Mouse (Mus musculus): Measurements from ENCODE around the gene Tbc1d1. TPM values are rescaled to one million over a fixed set of nuclear protein-coding genes. Genes with fewer than 3 reads are reported as not detected.
"Not testable (repeated sequence)": the region's sequence is repeated elsewhere in the genome, so short reads cannot be mapped to it uniquely, and the experiment has no call there.

Gene Tbc1d1
- total RNA-seq, 1 experiment from 2014 or later, result 27.3 TPM

GRCm38 (mm10) chr5:64343972-64344700 is 188.0 kb downstream of the Tbc1d1 start:
- ATAC-seq (replicated peaks in 1 of 2; ENCODE audit: insufficient read depth in 1 of 2, low FRiP score in 2 of 2, low TSS enrichment in 1 of 2, low read depth in 1 of 2, poor library complexity in 2 of 2, severe bottlenecking in 2 of 2), result peak; percentile 83 to 85

- no peak for ATAC-seq (replicated peaks in 1 of 2; ENCODE audit: insufficient read depth in 1 of 2, low FRiP score in 2 of 2, low TSS enrichment in 1 of 2, low read depth in 1 of 2, poor library complexity in 2 of 2, severe bottlenecking in 2 of 2)
Measured at GRCm38 (mm10) chr5:64345181-64345735, 189.2 kb downstream of the Tbc1d1 start.

DNA sequence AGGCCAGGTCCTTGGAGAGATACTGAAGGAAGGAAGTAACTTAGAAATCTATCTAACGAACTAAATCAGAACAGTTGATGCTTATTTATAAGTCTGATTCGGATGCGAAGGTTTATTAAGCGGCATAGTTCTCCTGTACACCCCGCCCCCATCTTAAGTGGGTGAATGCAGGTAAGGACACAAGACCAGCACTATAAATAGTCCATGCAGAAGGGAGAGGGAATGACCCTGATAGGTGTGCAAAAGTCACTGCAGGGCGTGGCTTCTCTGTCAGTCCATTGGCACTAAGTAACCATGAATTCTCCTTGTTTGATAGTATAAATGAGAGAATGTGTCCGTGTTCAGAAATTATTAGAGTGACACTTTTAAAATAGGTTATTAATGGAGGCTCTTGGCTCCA is 189.7 kb downstream of the Tbc1d1 start:
- no peak for ATAC-seq (replicated peaks in 1 of 2; ENCODE audit: insufficient read depth in 1 of 2, low FRiP score in 2 of 2, low TSS enrichment in 1 of 2, low read depth in 1 of 2, poor library complexity in 2 of 2, severe bottlenecking in 2 of 2)

GRCm38 (mm10) chr5:64346343-64346885 is 190.3 kb downstream of the Tbc1d1 start:
- ATAC-seq (replicated peaks in 1 of 2; ENCODE audit: insufficient read depth in 1 of 2, low FRiP score in 2 of 2, low TSS enrichment in 1 of 2, low read depth in 1 of 2, poor library complexity in 2 of 2, severe bottlenecking in 2 of 2), result no peak

- ATAC-seq (replicated peaks in 1 of 2; ENCODE audit: insufficient read depth in 1 of 2, low FRiP score in 2 of 2, low TSS enrichment in 1 of 2, low read depth in 1 of 2, poor library complexity in 2 of 2, severe bottlenecking in 2 of 2), result no peak
Measured at GRCm38 (mm10) chr5:64348166-64348565, 192.1 kb downstream of the Tbc1d1 start.

- no peak for ATAC-seq (replicated peaks in 1 of 2; ENCODE audit: insufficient read depth in 1 of 2, low FRiP score in 2 of 2, low TSS enrichment in 1 of 2, low read depth in 1 of 2, poor library complexity in 2 of 2, severe bottlenecking in 2 of 2)
Measured at GRCm38 (mm10) chr5:64348780-64349179, 192.7 kb downstream of the Tbc1d1 start.

DNA sequence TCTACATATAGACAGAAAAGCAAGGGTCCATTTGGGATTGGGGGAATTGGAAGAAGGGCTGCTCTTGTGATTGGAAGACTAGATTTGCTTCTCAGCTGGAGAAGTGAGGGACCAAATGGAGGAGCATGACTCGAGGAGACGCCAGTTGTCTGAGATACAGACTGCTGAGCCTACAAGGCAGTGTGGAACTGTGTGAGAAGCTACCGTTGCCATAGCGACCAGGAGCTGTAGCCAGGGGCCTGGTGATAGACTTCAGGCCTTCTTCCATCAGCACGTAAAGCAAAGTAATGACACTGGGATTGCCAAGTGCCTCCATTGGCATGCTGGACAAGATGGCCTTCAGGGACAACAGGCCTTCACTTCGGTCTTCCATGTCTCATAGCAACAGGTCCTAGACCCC is 195.9 kb downstream of the Tbc1d1 start:
- ATAC-seq (replicated peaks in 1 of 2; ENCODE audit: insufficient read depth in 1 of 2, low FRiP score in 2 of 2, low TSS enrichment in 1 of 2, low read depth in 1 of 2, poor library complexity in 2 of 2, severe bottlenecking in 2 of 2), result no peak

DNA sequence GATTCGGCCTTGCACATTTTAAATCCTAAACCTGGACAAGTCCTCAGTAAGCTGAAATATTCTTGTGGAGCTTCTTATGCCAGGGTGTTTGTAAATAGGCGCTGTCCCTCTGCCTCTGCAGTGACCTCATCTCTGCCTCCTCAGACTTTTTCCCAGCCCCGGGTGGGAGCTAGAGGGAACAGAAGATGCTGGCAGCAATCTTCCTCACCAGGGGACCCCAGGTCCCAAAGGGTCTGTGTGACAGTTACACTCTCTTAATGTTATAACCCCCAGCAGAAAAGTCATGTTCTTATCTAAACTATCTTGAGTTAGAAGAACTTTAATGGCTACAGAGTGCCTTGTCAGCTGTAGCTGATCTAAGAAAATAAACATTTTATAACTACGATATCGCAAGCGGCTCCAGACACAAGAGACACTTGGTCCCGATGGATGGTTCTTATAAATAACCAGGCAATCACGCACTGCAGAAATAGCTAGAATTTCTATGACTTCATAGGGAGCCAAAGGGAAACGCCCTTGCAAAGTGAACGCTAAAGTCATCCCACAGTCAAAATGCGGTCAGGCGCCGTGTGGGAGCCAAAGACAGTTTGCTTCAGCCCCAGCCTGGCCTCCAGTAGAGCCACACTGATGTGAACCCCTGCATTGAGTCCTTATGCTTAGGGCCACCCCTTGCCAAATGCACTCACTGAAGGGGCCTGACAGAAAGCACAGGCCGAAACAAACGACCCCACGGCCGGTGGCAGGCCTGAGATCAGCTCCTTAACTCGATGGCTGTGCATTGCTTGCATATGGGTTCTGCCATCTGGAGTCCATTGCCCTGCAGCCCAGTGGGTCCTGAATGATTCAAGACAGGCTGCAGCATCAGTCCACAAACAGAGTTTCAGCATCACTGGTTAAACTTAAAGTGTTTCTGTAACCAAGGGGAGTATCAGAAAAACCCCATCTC is 202.8 kb downstream of the Tbc1d1 start:
- ATAC-seq (replicated peaks in 1 of 2; ENCODE audit: insufficient read depth in 1 of 2, low FRiP score in 2 of 2, low TSS enrichment in 1 of 2, low read depth in 1 of 2, poor library complexity in 2 of 2, severe bottlenecking in 2 of 2), result no peak

- ATAC-seq (replicated peaks in 1 of 2; ENCODE audit: insufficient read depth in 1 of 2, low FRiP score in 2 of 2, low TSS enrichment in 1 of 2, low read depth in 1 of 2, poor library complexity in 2 of 2, severe bottlenecking in 2 of 2), result peak; percentile 59; a peak in 1 of 4 replicates
Measured at GRCm38 (mm10) chr5:64360147-64360875, 204.2 kb downstream of the Tbc1d1 start.

DNA sequence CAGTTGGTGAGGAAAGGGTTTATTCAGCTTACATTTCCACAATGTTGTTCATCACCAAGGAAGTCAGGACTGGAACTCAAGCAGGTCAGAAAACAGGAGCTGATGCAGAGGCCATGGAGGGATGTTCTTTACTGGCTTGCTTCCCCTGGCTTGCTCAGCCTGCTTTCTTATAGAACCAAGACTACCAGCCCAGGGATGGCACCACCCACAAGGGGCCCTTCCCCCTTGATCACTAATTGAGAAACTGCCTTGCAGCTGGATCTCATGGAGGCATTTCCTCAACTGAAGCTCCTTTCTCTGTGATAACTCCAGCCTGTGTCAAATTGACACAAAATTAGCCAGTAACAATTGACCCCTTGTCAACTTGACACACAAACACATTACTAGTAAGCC is 204.8 kb downstream of the Tbc1d1 start:
- ATAC-seq (replicated peaks in 1 of 2; ENCODE audit: insufficient read depth in 1 of 2, low FRiP score in 2 of 2, low TSS enrichment in 1 of 2, low read depth in 1 of 2, poor library complexity in 2 of 2, severe bottlenecking in 2 of 2), result not testable (repeated sequence)

DNA sequence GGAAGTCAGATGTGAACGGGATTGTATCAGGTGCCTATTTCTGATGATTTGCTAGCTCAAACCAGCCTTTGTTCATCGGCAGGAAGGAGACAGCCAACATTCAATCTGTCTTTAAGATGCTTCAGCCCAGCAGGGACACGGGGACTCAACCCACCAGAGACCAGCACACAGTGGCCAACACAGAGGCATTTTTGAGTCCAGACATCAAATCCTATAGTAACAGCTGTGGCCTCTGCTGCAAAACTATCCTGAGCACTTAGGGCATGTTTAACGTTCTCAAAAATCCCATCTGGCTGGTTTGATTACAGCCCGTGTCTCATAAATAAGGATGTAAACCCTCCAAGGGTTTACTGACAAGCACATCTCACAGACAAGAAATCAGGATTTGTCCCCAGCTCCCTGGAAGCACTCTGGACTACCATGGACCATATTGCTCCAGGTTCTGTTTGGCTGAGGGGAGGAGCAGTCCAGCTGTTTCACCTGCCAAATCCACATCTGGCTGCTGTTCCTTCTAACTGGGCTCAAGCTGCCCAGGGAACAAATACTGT is 207.8 kb downstream of the Tbc1d1 start:
- no peak for ATAC-seq (replicated peaks in 1 of 2; ENCODE audit: insufficient read depth in 1 of 2, low FRiP score in 2 of 2, low TSS enrichment in 1 of 2, low read depth in 1 of 2, poor library complexity in 2 of 2, severe bottlenecking in 2 of 2)

DNA sequence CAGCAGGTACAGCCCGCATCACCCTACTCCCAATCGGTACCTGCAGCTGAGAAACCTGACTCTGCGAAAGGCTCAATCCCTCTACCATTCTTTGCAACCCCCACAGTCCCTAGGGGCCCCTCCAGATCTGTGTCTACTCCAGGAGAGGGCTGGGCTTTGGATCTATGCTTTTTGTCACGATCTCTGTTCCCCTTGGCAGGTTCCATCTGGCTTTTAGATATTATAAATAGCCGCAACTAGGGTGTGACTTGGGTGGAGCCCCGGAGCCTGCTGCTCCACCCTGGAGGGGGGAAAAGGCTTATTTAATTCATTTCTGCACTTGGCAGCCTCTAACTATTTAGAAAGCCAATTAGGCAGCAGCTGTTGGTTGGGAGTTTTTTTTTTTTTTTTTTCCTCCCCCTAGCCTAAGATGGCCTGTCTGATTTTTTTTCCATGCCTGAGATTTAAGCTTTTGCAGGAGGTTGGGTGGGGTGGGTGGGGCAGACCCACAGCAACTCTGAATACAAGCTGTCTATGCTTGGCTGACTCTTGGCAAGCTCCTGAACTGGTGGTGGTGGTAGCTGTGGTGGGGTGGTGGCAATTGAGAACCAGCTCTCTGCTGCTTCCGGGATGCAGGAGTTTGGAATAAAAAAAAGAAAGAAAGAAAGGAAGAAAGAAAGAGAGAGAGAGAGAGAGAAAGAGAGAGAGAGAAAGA is 208.5 kb downstream of the Tbc1d1 start:
- no peak for ATAC-seq (replicated peaks in 1 of 2; ENCODE audit: insufficient read depth in 1 of 2, low FRiP score in 2 of 2, low TSS enrichment in 1 of 2, low read depth in 1 of 2, poor library complexity in 2 of 2, severe bottlenecking in 2 of 2)

DNA sequence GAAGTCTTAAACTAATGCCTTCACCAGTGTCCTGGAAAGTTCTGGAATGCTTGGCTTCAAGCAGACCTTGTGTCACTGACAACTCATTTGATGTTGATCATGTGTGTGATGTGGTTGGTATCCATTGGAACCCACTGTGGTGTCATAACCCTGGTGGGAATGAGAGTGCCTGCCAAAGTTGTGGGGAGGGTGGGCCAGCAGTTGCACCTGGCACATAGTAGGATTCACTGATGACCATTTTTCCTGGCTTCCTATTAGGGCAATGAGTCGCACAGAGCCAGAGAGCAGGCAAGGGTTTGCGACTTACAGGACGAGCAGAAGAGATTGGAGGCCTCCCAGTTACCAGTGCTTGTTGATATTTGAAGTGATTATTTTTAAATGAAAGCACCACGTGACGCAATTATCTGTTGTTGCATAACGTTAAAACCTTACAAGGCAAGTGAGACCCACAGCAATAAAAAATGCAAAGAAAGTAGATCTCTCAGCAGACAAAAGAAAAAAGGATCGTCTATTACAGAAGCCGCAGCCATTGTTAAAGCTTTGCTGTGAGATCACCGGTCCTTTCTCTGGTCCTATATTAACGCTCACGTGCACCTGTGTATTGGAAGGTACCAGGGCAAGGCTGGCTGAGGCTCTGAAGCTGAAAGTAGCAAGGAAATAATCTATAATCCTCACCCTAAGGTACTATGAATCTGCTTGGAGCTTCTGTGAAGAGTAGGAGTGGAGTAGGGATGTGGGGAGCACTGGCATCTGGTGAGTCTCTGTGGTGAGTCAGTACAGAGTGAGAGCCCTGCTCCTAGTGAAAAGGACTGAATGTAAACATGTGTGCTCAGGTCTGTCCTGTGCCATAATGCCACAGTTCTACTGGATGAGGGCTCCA is 209.3 kb downstream of the Tbc1d1 start:
- no peak for ATAC-seq (replicated peaks in 1 of 2; ENCODE audit: insufficient read depth in 1 of 2, low FRiP score in 2 of 2, low TSS enrichment in 1 of 2, low read depth in 1 of 2, poor library complexity in 2 of 2, severe bottlenecking in 2 of 2)

GRCm38 (mm10) chr5:64366113-64366512 is 210.0 kb downstream of the Tbc1d1 start:
- no peak for ATAC-seq (replicated peaks in 1 of 2; ENCODE audit: insufficient read depth in 1 of 2, low FRiP score in 2 of 2, low TSS enrichment in 1 of 2, low read depth in 1 of 2, poor library complexity in 2 of 2, severe bottlenecking in 2 of 2)

DNA sequence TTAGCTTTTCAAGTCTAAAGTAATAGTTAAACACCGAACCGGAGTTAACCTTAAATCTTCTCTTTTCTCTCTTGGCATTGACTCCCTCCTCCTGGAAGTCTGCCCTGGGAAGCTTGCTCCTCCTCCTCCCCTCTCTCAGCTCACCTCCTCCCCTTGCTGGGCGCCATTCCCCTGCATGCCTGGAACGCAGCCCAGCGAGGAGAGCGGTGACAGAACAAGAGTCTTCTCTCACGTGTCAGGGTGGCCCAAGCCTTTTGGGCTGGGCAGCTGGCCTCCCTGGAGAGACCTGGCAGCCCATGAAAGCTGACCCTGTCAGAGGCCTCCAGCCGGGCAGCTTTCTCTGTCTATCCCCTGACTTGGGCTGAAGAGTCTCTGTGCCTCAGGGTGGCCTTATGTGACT is 211.3 kb downstream of the Tbc1d1 start:
- no peak for ATAC-seq (replicated peaks in 1 of 2; ENCODE audit: insufficient read depth in 1 of 2, low FRiP score in 2 of 2, low TSS enrichment in 1 of 2, low read depth in 1 of 2, poor library complexity in 2 of 2, severe bottlenecking in 2 of 2)

Data from hematopoietic stem cell, adult 5-6 weeks (primary cell).